Mouse (Mus musculus): Measurements from ENCODE around the gene Gpt2. TPM values are rescaled to one million over a fixed set of nuclear protein-coding genes. Genes with fewer than 3 reads are reported as not detected.

Gene Gpt2
- polyA plus RNA-seq, 1 experiment from 2014 or later: 4.6 TPM

DNA sequence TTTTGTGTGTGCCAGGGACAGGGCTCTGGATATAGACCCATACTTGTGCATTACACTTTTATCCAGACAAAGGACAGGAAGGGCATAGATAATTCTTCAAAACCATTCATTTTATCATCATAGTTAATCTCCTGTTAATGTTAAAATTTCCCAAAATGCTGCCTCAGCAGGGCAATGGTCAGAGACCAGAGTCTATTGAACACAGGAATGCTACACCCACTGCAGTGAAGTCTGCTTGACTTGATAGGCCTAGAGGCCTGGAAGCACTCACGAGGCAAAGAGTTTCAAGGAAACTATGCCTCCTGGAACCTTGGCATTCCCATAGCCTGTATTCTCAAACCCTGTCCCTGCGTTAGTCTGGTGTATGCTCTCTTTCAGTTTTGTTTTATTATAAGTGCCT lies 12.7 kb upstream of the Gpt2 start:
- H3K4me1 ChIP-seq (ENCODE audit: insufficient read depth, low read depth, low read length): no peaks in the 10 kb centered on the region
- no peak overlapping the region for H3K9ac ChIP-seq (replicated peaks; ENCODE audit: low read depth)
- TF ChIP-seq EP300 (IDR thresholded peaks at IDR 0.05) (no peak), CTCF (IDR thresholded peaks at IDR 0.05) (no peak)
- no peaks in the 10 kb centered on the region for H3K27me3 ChIP-seq (replicated peaks; ENCODE audit: insufficient read depth, low read length)
- no peak overlapping the region for H3K4me3 ChIP-seq (ENCODE audit: low read depth, low read length)
- DNase-seq (ENCODE audit: low spot score) (no peak), ATAC-seq (no peak)
- no peak overlapping the region for H3K27ac ChIP-seq (ENCODE audit: low read length)
- H3K36me3 ChIP-seq (ENCODE audit: insufficient read depth, low read length): no peaks in the 10 kb centered on the region
- H3K4me2 ChIP-seq (replicated peaks; ENCODE audit: low read depth, low read length): no peak overlapping the region
- H3K9me3 ChIP-seq (ENCODE audit: low read length): no peaks in the 10 kb centered on the region
- WGBS: 78% methylated on average over 2 of the region's 2 CpGs

DNA sequence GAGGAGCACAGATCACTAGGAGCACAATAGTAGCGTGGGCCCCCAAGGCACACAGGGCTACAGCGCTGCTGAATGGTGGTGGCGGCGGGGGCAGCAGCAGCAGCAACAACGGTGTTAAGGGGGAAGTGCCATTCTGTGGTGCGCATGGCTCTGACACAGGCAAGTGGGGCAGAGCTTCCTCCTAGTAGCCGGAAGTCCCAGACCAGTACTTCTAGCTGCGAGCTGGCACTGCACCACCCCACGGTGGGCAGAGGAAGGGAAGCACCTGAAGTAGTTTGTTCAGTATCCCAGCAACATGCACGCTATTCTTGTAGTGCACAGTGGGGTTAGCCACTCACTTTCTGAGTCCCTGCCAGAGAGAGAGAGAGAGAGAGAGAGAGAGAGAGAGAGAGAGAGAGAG lies 10.5 kb upstream of the Gpt2 start:
- TF ChIP-seq CTCF (IDR thresholded peaks at IDR 0.05): peak; percentile 51
- TF ChIP-seq EP300 (IDR thresholded peaks at IDR 0.05): no peak
- H3K9me3 ChIP-seq (ENCODE audit: low read length): no peaks in the 10 kb centered on the region
- H3K27me3 ChIP-seq (replicated peaks; ENCODE audit: insufficient read depth, low read length): no peaks in the 10 kb centered on the region
- 15% methylated on average over 10 of the region's 10 CpGs for WGBS
- H3K36me3 ChIP-seq (ENCODE audit: insufficient read depth, low read length): no peaks in the 10 kb centered on the region
- H3K27ac ChIP-seq (ENCODE audit: low read length): peak overlapping the region; percentile 40
- H3K9ac ChIP-seq (replicated peaks; ENCODE audit: low read depth): no peak overlapping the region
- H3K4me2 ChIP-seq (replicated peaks; ENCODE audit: low read depth, low read length): peak overlapping the region; percentile 36
- no peak overlapping the region for H3K4me3 ChIP-seq (ENCODE audit: low read depth, low read length)
- DNase-seq (ENCODE audit: low spot score) (peak; percentile 90), ATAC-seq (peak; percentile 98)
- H3K4me1 ChIP-seq (ENCODE audit: insufficient read depth, low read depth, low read length): no peaks in the 10 kb centered on the region

DNA sequence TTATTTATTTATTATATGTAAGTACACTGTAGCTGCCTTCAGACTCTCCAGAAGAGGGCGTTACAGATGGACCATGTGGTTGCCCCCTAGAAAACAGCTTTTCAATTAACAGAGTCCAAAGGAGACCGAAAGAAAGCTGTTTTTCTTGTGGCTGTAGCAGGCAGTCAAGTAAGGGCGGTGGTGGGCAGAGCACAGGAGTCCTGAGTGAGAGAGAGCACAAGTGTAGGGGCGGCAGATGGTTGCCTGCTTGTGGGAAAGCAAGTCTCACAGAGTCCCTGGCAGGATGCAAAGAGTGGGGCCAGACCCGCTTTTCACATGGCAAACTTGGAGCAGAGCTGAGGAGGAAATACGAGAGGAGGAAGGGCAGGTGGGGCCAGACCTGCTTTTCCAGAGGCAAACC lies 9.9 kb upstream of the Gpt2 start:
- no peak overlapping the region for H3K4me3 ChIP-seq (ENCODE audit: low read depth, low read length)
- H3K9ac ChIP-seq (replicated peaks; ENCODE audit: low read depth): no peak overlapping the region
- DNase-seq (ENCODE audit: low spot score) (no peak), ATAC-seq (peak; percentile 12)
- H3K4me1 ChIP-seq (ENCODE audit: insufficient read depth, low read depth, low read length): no peaks in the 10 kb centered on the region
- H3K9me3 ChIP-seq (ENCODE audit: low read length): no peaks in the 10 kb centered on the region
- H3K4me2 ChIP-seq (replicated peaks; ENCODE audit: low read depth, low read length): peak overlapping the region; percentile 36; the same call in 1 of the 2 replicates
- TF ChIP-seq CTCF (IDR thresholded peaks at IDR 0.05) (no peak), EP300 (IDR thresholded peaks at IDR 0.05) (no peak)
- WGBS: 45% methylated on average over 6 of the region's 6 CpGs
- H3K27me3 ChIP-seq (replicated peaks; ENCODE audit: insufficient read depth, low read length): no peaks in the 10 kb centered on the region
- H3K36me3 ChIP-seq (ENCODE audit: insufficient read depth, low read length): no peaks in the 10 kb centered on the region
- no peak overlapping the region for H3K27ac ChIP-seq (ENCODE audit: low read length)

DNA sequence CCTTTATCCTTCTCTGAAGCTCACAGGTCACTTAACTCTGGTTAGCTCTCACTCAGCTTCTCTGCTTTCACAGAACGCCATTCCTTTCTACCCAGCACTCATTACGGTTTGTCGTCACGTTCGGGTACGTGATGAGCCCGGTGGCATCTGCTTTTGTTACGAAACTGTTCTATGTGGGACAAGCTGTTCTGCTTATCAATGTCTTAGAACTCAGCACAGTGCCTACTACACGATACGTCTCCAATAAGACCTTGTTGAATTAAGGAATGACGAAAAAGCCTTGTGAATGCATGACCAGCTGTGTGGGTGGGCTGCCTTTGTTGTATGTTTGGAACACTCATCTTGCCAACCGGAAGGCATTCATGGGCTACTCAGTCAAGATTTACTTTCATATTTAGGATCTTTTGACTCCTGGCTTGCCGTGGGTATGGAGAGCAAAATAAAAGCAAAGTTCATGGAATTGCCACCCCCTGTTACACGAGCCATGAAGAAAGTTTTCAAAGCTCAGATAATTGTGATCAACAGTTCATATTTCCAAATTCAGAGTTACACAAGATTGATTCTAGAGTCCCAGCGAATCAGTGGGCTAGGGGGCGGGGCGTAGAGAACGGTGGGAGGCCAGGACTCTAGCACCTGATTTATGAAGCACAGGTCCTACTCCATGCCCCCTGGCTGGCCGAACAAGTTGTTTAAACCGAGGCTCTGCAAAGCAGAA lies 4.3 kb upstream of the Gpt2 start:
- Histone ChIP-seq H3K27me3 (replicated peaks; ENCODE audit: insufficient read depth, low read length) (no peaks in the 10 kb centered on the region), H3K9ac (replicated peaks; ENCODE audit: low read depth) (no peak overlapping the region), H3K36me3 (ENCODE audit: insufficient read depth, low read length) (no peaks in the 10 kb centered on the region), H3K4me1 (ENCODE audit: insufficient read depth, low read depth, low read length) (peaks cover 2% of the 10 kb centered on the region), H3K4me3 (ENCODE audit: low read depth, low read length) (no peak overlapping the region), H3K4me2 (replicated peaks; ENCODE audit: low read depth, low read length) (no peak overlapping the region), H3K27ac (ENCODE audit: low read length) (no peak overlapping the region), H3K9me3 (ENCODE audit: low read length) (no peaks in the 10 kb centered on the region)
- ATAC-seq (no peak), DNase-seq (ENCODE audit: low spot score) (no peak)
- TF ChIP-seq CTCF (IDR thresholded peaks at IDR 0.05) (no peak), EP300 (IDR thresholded peaks at IDR 0.05) (no peak)
- 70% methylated on average over 20 of the region's 20 CpGs for WGBS

DNA sequence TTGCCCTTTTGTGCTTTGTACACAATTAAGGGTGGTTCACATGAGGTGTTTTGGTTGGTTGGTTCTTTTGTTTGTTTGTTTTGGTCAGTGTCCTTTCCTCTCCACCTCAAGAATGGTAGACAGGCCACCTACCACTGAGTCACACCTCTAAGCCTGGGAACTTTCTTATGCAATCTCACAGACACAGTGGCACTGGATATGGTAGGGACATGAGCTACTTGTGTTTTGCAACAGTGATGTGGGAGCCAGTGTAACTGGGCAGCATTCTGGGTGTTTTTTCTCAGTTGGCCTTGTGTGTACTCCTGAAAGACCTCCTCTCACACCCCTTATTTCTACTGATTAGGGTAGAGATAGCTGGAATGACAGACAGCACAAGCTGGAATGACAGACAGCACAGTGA lies 3.7 kb upstream of the Gpt2 start:
- DNase-seq (ENCODE audit: low spot score) (no peak), ATAC-seq (no peak)
- no peaks in the 10 kb centered on the region for H3K9me3 ChIP-seq (ENCODE audit: low read length)
- H3K4me2 ChIP-seq (replicated peaks; ENCODE audit: low read depth, low read length): no peak overlapping the region
- H3K27me3 ChIP-seq (replicated peaks; ENCODE audit: insufficient read depth, low read length): no peaks in the 10 kb centered on the region
- no peak overlapping the region for H3K9ac ChIP-seq (replicated peaks; ENCODE audit: low read depth)
- H3K27ac ChIP-seq (ENCODE audit: low read length): no peak overlapping the region
- H3K4me3 ChIP-seq (ENCODE audit: low read depth, low read length): no peak overlapping the region
- peaks cover 4% of the 10 kb centered on the region for H3K4me1 ChIP-seq (ENCODE audit: insufficient read depth, low read depth, low read length)
- TF ChIP-seq EP300 (IDR thresholded peaks at IDR 0.05) (no peak), CTCF (IDR thresholded peaks at IDR 0.05) (no peak)
- no peaks in the 10 kb centered on the region for H3K36me3 ChIP-seq (ENCODE audit: insufficient read depth, low read length)

DNA sequence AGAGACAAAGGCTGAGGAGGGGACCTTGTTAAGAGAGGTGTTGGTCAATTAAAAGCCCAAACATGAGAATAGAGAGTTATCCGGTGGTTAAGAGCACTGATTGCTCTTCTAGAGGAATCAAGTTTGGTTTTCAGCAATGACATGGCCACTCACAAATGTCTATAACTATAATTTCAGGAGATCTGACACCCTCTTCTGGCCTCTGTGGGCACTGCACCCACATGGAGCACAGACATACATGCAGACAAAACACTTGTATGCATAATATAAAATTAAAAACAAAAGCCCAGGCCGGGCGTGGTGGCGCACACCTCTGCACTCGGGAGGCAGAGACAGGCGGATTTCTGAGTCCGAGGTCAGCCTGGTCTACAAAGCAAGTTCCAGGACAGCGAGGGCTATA lies 2.8 kb upstream of the Gpt2 start:
- Histone ChIP-seq H3K27me3 (replicated peaks; ENCODE audit: insufficient read depth, low read length) (no peaks in the 10 kb centered on the region), H3K4me2 (replicated peaks; ENCODE audit: low read depth, low read length) (no peak overlapping the region), H3K9ac (replicated peaks; ENCODE audit: low read depth) (no peak overlapping the region), H3K9me3 (ENCODE audit: low read length) (no peaks in the 10 kb centered on the region), H3K36me3 (ENCODE audit: insufficient read depth, low read length) (no peaks in the 10 kb centered on the region), H3K4me3 (ENCODE audit: low read depth, low read length) (no peak overlapping the region), H3K27ac (ENCODE audit: low read length) (no peak overlapping the region), H3K4me1 (ENCODE audit: insufficient read depth, low read depth, low read length) (peaks cover 4% of the 10 kb centered on the region)
- no peak for TF ChIP-seq EP300 (IDR thresholded peaks at IDR 0.05)
- peak; percentile 8; the same call in 1 of the 2 replicates for TF ChIP-seq CTCF (IDR thresholded peaks at IDR 0.05)
- no peak for ATAC-seq
- no peak for DNase-seq (ENCODE audit: low spot score)
- WGBS: 93% methylated on average over 8 of the region's 8 CpGs

Measured in lung, postnatal 0 days (tissue).